Mouse (Mus musculus): ENCODE results near the gene Zfp663.

DNA sequence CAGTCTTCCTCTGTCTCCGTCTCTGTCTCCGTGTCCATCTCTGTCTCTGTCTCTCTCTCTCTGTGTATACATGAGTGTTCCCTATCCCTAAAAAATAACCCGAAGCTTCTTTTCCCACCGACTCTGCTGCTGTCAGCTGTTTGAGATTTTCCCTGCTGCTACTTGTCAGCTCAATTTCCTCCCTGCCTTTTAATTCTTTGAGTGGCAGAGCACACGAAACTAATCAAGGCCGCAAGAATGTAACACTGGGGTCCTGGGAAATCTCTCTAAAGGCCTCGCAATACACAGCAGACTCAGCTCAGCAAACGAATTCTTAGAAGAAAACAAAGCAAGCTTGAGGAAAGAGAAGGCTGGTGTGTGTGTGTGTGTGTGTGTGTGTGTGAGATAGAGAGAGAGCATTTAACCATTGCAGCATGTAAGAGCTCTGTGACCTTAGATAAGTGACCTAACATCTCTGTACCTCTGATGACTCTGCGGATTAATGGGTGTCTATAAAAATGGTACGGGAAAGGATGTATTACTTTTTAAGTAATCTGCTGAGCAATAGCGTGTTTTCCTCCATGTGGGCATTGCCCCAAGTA is 46.7 kb upstream of the Zfp663 start:
- TF ChIP-seq CTCF (IDR thresholded peaks at IDR 0.05; ENCODE audit: low read depth) (no peak), EP300 (IDR thresholded peaks at IDR 0.05; ENCODE audit: low read depth) (no peak)

All from liver, embryonic 14.5 days (tissue).